Mouse (Mus musculus) left cerebral cortex, adult 6 months (tissue): ENCODE data around the gene Muc20. TPM values are rescaled to one million over a fixed set of nuclear protein-coding genes. Genes with fewer than 3 reads are reported as not detected.

ENCODE experiments used
- long read RNA-seq, 2 experiments: library from polyadenylated mRNA; unstranded; transcript quantifications; one replicate each; pipeline ENCODE4 v2.0.0; 2019 to 2020
- polyA plus RNA-seq: library from polyadenylated mRNA; unstranded; fragments of <200 nt; fragmentation: Nextera tagmentation; gene quantifications from 2 replicates; pipeline ENCODE4 v1.2.3, GENCODE M21; 2021

Muc20 gene
- not detected in 2 replicates for polyA plus RNA-seq
- long read RNA-seq, experiment 1, result 0 reads
- long read RNA-seq, experiment 2, result 0 reads

GRCm38 (mm10) chr16:32797426-32797689 is at the start of gene Muc20:
Muc20 (minus strand) TSS chr16:32797435.

GRCm38 (mm10) chr16:32810321-32810720 is 13.1 kb upstream of the Muc20 start, which contains the start of gene Smbd1:
Smbd1 (minus strand) TSS chr16:32810477.

DNA sequence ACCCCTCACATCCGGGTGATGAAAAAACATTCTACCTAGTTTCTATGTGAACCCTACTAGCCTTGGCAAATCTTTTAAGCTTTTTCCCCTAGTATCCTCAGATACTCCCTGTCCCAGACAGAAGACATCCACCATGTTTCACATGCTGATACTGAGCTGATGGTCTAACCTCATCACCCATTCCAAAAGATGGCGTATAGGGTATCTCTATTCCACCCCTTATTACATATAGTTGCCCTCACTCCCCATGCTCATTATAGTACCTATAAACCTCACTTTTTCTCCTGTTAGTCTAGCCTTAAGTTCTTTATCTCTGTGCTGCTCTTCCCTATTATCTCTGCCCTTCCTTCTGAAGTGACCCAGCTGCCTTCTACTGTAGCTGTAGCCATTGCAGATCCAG is 61.6 kb downstream of the Muc20 start, which contains the start of gene Muc4:
TSS of gene Muc4 (plus strand) at position 301 of the 400 bp plus-strand sequence.

Other genes starting within 250 kb of the Muc20 start
- 14.6 and 14.7 TPM in 2 replicates for gene Tfrc, start 188.5 kb downstream of the Muc20 start, polyA plus RNA-seq
- gene Tnk2, start 153.6 kb downstream of the Muc20 start, polyA plus RNA-seq, result 9.0 and 20.1 TPM in 2 replicates
- not detected in 2 replicates for gene Muc4, start 61.5 kb downstream of the Muc20 start, polyA plus RNA-seq
- gene Smbd1, start 13.0 kb upstream of the Muc20 start, polyA plus RNA-seq, result not detected in 2 replicates
- gene Fyttd1, start 80.1 kb upstream of the Muc20 start, polyA plus RNA-seq, result 90.5 and 123 TPM in 2 replicates
- gene Rubcn, start 80.3 kb upstream of the Muc20 start, polyA plus RNA-seq, result 16.2 and 17.1 TPM in 2 replicates
- gene Lrch3, start 116.7 kb upstream of the Muc20 start, polyA plus RNA-seq, result 5.4 and 7.5 TPM in 2 replicates